Mouse (Mus musculus) lung, postnatal 14 days (tissue): ENCODE results near the gene Trio.
A peak's percentile ranks its signal among the peaks of the same experiment; 100 is the strongest.

Source experiments
- DNase-seq: peaks from one replicate; pipeline ENCODE4 v3.0.0; 2021

Gene Trio

DNA sequence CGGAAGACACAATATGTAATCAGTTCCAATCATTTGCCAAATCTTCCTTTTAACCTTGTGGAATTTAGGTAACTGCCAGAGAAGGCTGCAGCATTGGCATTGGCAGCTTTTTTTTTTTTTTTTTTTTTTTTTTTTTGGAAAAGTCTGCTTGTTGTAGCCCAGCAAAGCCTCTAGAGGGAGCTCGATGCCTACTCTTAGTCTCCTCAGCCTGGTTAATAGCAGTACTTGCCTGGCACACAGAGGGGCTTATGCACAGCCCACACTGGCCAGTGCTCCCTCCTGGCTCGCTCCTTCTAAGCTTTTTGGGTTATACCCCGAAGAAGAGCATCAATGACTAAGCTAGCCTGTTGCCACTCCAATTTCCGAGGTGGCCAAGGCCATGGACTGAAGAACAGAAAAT is 106.1 kb downstream of the Trio start:
- peak; percentile 69 for DNase-seq

DNA sequence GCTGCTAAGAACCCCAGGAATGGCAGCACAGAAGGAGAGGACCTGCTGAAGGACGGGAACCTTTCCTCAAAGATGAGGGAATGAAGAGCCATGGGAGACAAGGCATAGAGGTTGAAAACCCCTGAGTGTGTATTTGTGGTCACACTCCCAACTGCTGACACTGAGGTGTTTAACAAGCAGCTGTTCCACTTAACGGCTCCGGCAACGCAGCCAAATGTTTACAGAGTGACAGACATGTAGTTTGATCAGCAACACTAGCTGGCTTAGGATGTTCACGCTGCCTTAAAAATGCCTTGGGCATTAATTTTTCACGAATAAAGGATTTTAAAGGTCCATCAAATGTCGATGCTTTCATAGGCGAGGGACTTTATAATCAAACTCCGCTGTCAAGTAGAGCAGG is 106.8 kb downstream of the Trio start:
- DNase-seq, result no peak

DNA sequence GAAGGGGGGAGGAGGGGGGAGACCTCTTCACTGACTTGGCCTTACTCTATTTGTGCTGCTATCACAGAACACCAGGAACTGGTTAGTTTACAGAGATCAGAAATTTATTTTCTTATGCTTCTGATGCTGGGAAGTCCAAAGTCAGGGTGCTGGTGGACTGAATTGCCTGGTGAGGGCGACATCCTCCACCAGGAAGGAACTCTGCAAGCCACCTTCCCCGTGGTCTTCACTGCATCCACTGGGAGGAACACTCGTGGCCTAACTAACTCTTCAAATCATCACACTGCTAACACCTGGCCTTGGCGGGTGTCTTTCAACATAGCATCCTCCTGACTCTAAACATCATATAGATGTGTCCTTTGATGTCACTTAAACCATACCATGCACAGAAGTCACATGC is 109.4 kb downstream of the Trio start:
- DNase-seq, result no peak

DNA sequence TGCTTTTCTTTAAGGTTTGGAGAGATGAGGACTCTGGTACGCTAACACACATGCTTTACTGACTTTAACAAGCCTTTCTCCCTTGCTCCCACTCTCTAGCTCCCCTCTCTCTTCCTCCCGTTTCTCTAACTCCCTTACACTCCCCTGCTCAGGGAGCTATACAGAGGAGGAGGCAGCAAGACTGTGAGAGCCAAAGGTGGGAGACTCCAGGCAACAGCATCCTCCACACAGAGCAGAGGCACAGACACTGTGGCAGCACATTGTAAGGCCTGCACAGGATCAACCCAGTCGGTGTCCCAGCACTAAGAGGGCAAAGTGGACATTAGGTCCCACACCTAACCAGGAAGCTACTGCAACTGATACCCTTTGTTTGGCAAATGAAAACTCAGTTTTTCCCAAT is 112.6 kb downstream of the Trio start:
- DNase-seq, result no peak

DNA sequence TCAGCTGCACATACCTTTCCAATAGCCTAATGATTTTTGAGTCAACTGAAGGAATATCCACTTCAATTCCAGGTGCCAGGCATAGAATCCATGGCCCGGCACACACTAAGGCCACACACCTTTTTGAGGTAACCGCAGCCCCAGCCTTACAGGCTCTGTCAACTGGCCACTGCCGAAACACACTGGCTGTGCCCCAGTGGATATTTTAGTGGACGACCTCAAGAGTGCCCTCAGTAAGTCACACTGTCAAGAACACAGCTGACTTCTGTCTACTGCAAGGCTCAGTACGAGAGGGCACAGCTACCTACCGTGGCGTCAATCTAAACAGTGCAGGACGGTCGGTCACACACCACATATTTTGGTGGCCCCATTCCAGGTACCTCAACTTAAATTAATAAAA is 114.5 kb downstream of the Trio start:
- DNase-seq, result no peak

DNA sequence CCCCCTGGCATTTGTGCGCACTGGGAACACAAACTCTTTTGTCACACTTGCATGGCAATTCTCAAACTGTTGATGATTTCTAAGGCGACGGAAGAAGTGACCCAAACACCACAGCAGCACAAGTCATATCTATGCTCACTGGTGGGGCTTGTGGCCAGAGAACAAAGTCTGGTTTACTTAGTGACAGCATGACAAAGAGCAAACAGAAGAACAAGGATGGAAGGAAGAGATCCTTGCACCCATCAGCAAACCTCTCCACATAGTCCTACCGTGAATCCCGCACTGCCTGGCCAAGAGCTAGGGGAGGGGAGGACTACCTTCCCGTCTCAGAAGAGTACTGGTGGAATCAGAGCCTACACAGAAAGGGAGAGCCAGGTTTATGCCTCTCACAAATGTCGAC is 115.5 kb downstream of the Trio start:
- DNase-seq, result no peak

DNA sequence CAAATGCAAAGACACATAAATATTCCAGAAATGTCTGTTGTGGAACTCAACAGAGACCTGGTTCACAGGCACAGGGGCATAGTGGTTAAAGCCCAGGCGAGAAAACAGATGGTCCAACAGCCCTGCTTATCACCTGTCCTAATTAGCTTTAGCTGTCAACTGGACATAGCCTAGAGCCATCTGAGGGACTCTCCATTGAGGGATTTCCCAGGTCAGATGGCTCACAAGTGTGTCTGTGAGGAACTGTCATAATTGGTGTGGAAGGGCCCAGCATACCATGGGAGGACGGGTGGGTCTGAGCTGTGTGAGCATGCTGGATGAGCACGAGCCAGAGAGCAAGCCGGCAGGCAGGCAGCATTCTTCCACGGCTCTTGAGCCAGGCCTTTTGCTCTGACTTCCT is 118.0 kb downstream of the Trio start:
- no peak for DNase-seq

DNA sequence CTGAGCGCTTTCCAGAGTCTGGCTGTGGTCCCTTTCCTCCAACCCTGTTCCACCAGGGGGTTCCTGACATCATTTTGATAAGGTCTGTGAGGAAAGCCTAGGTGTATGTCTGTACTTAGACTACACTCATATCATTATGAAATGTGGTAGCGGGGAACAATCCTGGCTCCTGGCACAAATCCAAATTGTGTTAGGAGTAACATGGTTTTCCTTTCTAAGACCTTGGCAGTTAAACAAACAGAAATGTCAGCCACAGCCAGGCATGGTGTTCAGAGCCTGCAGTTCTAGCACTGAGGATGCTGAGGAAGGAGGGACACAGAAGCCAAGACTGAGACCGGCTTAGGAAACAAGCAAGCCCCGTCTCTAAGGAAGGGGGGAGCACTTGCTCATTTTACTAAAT is 119.2 kb downstream of the Trio start:
- DNase-seq, result no peak

DNA sequence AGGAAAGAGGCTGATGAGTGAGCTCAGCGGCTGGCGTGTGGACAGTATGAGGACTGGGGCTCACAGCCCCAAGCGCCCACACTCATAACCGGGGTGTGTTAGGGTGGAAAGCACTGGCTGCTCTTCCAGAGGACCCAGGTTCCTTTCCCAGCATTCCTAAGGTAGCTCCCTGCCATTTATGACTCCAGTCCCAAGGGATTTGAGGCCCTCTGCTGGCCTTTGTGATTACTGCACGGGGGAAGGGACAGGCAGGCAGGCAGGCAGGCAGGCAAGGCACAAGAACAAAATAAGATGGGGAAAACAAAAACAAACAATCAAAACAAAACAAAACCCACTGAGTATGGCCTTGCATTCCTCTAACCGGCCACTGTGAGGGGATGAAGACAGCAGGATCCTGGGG is 120.3 kb downstream of the Trio start:
- peak; percentile 56 for DNase-seq

DNA sequence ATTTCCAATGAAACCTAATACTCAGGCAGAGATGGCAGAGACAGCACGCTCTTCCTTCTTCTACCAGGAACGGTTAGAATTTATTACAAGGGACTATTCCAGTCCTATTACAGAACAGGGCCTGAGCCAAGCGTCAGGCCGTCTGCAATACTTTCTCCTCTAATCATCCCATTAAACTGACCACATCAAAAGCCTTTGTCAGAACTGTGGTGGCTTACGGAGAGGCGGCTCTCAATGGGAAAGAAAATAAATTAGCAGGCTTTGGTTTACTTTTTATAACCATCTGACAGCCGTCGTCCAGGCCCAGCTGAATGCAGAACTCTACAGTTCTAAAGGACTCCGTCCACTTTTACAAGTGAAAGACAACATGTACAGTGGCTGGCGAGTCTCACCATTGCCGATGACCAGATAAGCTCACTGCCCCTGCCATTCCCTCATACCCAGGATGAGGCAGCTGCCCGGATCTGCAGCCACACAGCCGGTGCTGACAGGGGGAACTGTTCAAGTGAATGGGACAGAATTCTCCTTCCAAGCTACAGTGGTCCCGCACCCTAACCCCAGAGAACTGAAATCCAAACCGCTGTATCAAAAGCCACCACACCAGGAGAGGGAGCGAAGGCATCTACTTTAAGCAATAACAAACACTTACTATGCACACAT is 121.2 kb downstream of the Trio start:
- no peak for DNase-seq

DNA sequence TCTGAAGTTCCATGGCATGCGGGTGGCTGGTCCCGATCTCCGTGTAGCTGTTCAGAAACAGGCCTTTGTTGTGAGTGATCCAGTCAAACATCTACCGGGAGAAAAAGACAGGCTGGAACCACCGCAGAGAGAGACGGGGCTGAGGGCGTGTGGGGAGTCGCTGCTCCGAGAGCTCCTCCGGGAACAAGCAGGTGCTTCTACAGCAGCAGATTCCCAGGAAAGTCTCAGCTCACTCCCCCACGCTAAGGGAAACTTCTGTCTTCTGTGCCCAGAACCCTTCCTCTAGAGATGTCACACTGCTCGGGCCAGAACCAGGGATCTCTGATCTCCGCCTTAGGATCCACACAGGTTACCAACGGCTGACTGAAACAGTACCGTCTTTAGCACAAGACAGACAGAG is 124.4 kb downstream of the Trio start:
- no peak for DNase-seq

DNA sequence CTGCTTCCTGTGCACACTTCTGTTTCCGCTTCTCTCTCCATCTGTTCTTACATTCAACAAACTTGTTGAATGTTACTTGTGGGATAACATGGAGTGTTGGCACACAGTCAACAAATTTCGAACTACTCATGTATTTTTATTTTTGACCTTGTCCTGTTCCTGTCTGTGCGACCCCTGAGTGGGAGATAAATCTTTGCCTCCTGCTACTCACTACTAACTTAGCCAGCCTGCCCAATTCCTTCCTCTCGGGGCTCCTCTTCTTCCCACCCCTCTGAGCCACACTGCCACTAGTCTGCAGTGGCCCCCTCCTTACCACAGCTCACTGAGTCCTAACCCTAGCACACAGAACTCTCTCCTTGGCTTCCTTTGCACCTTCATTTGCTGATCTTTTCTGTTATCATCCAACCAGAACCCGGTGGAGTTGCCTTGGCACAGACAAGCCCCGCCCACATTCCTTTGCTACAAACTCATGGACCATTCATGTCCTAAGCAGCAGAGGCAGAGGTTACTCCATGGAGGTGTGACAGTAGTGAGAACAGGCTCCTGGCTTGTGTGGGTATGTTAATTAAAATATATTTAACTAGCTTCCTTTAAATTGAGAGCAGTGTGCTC is 126.7 kb downstream of the Trio start:
- DNase-seq, result no peak

DNA sequence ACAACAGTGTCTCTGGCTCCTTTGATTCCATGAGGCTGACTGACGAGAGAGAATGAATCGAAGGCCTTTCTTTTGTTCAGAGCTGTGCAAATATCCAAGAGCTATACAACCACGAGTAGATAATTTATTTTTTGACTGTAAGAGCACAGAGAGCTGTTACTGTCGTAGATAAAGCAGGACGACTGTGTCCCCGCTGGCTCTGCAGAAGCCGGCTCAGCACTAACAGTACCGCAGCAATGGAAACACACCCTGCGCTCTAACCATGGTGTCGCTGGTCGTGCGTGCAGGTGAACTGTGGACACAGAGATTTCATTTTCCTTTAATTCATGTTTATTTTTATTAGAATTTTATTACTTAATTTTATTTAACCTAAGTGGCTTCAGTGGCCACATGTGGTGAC is 131.5 kb downstream of the Trio start:
- no peak for DNase-seq

DNA sequence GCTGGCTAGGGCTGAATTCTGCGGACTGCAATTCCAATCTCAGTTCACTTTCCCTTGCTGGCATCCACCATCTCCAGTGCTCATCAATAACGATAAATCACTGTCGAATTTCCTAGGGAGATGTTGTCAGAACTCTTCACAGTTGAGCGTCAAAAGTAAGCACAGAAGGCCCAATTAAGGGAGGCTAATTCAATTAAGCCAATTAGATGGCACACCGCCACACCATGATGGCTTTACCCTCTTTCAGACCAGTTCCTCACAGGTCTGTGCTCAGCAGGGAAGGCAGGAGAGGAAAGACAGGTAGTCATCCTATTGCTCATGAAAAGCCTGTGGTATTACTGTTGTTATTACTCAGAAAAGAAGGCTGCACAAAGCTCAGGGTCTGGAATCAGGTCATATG is 133.6 kb downstream of the Trio start:
- DNase-seq, result no peak

DNA sequence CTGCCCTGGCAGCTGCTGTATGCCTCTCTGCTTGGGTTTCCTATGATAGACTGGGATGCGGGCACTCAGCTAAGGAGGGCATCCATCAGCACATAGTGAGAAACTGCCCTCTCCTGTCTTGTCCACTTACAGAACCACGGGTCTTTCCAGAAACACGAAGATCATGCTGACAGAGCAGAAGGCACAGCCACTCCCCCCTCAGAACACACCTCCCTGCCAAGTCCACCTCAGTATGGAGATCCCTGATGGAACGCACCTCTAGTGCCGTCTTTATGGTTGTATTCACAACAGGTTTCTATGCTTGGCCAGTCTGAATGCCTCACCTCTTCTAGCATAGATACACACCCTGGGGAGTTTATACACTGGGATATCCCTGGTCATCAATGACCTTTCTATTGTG is 135.0 kb downstream of the Trio start:
- DNase-seq, result no peak

DNA sequence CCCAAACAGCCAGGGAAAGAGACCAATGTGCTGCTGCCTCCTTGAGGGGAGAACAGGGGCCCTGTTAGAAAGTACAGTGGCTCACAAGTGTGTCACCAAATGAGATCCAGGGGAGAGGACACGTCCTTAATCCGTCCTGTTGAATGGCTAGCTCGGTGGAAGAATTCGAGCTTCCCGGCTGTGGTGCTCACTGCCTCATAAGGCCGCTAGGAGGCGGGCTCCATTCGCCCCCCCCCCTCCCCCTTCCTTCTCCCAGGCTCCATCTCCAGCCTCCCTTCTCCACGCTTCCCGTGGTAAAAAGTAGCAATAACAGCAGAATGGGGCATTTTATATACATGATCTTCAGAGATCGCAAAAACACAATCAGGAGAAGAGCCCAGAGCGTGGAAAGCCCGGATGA is 137.5 kb downstream of the Trio start:
- DNase-seq, result no peak

DNA sequence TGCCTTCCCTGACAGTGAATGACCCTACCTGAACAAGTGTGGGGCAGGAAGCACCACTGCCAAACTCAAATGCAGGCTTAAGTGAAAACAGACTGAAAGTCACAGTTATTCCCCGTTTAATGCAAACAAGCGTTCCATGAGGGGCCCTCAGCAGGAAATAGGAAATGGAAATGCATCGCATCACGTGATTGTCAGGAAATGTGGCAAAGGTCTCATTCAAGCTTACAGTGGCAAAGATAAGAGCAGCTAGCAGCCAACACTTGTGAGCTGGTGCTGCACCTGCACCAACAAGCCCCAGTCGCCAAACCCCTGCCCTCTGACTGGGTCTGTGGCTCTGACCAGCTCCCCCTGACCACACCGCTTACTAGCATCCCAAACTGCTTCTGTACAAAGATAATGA is 138.7 kb downstream of the Trio start:
- DNase-seq, result no peak

DNA sequence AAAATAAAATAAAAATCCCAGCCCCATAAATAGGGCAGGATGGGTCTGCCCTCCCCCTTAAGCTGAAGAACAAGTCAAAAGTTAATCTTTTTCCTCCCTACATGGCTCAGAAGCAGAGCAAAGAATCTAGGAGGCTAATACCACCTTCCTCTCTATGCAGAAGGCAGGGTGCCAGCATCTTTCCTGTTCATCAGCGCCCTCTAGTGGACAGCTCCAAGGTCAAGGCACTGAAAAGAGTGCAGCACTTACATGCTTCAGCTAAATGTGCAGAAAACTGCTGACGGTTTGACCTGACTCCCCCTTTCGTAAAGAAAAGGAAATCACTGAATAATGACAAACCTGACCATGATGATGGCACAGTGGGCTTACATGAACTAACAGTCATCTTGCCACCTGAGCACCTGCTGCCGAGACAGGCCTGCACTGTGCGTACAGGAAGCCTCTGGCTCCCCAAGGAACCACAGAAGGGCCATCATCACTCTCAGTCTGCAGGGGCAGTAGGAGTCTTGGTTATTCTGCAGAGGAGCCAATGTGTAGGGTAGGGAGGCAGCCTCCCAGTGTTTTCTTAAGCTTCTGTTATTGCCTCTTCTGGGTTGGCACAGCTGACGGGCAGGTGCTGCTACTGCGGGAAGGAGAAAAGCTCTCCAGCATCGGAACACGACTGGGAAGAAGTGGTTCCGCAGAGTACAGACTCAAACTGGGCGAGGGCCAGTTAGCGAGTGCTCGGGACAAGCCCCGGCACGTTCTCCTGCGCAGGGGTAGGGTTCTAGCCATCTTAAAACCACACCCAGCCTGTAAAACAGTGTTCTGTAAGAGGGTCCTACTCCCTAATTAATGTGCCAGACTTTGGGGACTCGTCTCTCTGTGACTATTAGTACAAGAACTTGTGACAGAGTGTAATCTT is 141.0 kb downstream of the Trio start:
- DNase-seq, result peak; percentile 90

DNA sequence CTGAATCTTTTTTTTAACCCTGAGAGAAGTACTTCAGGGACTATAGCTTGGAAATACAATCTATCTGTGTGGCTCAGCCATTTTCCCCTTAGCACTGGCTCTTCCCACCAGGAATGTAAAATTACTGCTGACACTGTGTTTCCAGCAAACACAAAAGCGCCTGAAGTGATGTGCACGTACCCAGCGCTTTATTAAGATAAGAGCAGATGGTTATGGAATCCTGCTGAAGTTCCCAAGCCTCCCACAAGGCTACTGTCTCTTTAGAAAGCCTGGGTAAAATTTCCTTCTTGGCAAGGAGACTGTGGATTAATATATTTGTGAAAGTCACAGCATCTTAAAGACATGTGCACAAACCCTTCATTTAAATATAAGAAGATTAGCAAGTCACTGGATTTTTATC is 141.8 kb downstream of the Trio start:
- DNase-seq, result no peak

DNA sequence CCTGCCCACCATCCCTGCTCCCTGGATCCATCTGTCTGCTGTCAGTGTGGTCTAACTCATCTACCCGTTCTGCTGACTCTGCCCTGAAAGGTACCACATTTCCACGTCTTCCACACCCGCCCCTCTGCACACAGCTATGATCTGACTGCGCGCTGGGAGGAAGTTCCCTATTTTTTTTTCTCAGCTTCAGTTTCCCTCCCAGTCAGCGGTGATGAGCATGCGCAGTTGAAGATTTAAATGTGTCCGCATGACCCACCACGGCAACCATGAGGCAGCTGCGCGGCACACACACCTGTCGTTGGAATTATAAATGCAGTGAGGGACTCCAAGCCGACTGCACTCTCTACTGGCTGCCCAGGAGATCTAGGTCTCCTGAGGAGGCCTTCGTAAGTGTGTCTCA is 142.8 kb downstream of the Trio start:
- no peak for DNase-seq

DNA sequence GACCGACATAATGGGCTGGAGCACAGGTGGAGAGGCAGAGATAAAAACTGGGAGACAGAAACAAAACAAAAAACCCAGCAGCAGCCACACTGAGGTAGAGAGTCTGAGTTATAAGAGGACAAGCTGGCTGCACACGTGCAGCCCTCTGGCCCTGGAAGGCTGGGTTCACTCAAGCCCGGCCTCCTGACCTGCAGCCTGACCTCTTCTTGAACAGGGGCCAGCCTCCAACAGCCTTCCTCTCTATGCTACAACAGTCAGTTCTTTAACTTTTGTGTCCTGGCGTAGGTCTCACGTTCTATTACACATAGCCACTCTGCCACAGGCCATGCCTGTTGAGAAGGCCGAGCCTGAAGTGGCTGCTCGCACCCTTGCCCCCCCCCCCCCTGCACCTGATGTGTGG is 147.8 kb downstream of the Trio start:
- DNase-seq, result no peak

DNA sequence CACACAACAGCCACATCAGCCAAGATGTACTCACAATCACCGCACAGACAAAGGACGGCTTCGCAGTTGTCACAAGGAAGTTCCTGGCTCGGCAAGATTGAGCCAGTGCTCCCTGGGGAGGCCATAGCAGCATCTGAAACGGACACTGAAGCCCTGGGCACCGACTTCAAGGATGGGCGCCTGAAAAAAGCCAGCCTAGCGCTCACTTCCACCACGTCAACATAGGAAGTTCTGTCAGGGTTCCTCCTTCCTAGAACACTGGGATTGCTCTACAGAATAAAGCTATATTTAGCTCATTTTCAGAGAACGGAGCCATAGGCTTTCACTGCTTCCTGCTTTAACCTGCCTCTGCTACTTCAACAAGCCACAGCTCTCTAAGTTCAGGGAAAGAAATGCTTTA is 149.3 kb downstream of the Trio start:
- no peak for DNase-seq

DNA sequence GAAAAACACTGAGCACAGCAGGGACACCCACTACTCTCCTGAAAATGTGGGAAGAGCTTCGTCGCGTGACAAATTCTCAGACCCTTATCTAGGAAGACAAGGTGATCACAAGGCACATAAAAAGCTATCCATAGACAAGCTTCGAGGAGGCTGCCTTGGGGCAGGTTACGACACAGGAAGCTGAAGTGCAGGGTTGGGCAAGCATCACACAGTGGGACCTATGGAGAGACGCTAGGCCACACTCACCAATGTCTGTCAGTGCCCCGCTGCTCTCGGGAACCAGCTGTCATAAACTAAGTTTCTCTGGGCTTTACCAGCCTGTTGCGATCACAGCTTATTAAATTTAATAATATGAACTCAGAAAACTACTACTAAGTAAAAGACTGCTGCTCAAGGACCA is 149.9 kb downstream of the Trio start:
- no peak for DNase-seq

DNA sequence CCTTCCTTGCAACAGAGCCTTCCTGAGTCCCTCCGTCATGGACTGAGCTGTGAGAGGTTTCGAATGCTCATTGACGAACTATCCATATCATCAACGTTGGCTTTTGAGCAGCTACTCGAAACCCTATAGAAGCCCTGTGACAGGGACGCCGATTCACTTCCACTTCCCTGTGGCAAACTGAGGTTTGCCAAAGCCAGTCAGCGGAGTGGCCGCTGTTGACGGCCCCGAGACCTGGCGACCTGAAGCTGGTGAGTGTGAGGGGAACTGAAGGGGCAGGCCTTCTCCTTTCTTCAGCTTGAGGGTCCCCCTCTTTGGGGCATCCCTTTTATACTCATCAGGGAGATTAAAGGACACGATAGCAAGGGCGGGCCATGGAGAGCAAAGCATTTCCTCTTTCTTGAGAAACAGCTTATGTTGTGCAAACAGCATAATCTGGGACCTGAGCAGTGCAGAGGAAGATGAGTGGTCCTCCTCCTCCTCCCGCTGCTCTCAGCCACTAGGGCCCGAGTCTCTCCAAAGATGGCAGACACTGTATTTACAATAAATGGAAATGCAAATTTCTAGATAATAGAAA is 151.8 kb downstream of the Trio start:
- no peak for DNase-seq
